Mouse (Mus musculus) megakaryocyte, adult 5-6 weeks (primary cell): ENCODE measurements around the gene Cds1. TPM values are rescaled to one million over a fixed set of nuclear protein-coding genes. Genes with fewer than 3 reads are reported as not detected.
A peak's percentile ranks its signal among the peaks of the same experiment; 100 is the strongest.
"Not testable (repeated sequence)": the region's sequence is repeated elsewhere in the genome, so short reads cannot be mapped to it uniquely, and the experiment has no call there.

Experiments
- ATAC-seq: 2 replicates; pipeline ENCODE4 v1.8.0; 2016; ENCODE audit warnings: mild to moderate bottlenecking, inconsistent platforms; ENCODE audit not compliant: poor library complexity, severe bottlenecking
- total RNA-seq, 2 experiments: library from RNA; stranded (forward) in 1 of 2; stranded (reverse) in 1 of 2; fragments of 153-499, 151-499 nt in 1 of 2; fragments of 221-1000, 200-1000 nt in 1 of 2; gene quantifications; 2 replicates each; pipeline versions ENCODE4 v1.2.3 to v1.2.4; 2015 to 2017

Gene Cds1
- total RNA-seq, 2 experiments from 2014 or later = 6.8 to 10.2 TPM

GRCm38 (mm10) chr5:101825111-101825911 is 60.4 kb downstream of the Cds1 start:
- no peak for ATAC-seq

DNA sequence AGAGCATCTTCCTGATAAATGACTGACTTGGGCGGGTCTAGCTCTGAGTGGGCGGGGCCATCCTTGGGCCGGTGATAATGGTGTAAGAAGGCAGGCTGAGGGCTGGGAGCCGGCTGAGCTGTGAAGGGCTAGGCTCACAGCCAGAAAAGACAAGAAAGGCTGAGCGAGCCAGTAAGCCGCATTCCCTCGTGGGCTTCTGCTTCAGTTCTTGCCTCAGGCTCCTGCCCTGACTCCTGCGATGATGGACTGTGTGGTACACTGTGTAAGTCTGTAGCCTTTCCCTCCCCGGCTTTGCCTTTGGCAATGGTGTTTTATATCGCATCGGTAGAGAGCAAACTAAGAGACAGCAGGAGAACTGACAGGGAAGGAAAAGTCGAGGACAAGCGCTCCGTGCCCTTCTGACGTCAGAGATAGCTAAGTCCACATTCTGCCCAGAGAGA is 61.6 kb downstream of the Cds1 start:
- peak; percentile 69 for ATAC-seq

DNA sequence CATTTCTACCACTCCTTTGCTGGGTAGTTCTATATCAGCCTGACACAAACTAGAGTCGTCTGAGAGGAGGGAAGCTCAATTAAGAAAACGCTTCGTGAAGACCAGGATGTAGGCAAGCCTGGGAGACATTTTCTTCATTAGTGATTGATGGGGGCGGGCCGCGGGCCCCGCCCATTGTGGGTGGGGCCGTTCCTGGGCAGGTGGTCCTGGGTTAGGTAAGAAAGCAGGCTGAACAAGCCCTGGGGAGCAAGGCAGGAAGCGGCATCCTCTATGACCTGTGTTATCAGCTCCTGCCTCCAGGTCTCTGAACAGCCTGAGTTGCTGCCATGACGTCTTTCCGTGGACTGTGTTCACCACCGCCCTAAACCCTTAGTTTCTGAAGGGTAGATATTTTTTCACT is 62.5 kb downstream of the Cds1 start:
- no peak for ATAC-seq

- no peak for ATAC-seq
Observed at GRCm38 (mm10) chr5:101828932-101829331, 64.0 kb downstream of the Cds1 start.

- no peak for ATAC-seq
Observed at GRCm38 (mm10) chr5:101830180-101830579, 65.2 kb downstream of the Cds1 start.

DNA sequence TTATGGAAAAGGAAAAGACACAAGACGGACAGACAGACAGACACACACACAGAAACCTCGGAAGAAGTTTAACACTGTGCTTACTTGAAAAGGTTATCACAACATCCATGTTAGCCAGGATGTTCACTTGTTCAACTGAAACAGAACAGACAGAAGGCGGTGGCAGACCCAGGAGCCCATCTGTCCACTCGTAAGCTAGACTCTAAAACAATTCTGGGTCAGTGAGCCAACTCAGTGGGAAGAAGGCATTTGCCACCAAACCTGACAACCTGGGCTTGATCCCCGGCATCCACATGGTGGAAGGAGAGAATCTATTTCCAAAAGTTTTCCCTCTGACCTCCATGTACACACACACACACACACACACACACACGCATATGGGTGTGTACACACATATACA is 67.1 kb downstream of the Cds1 start:
- ATAC-seq = no peak

DNA sequence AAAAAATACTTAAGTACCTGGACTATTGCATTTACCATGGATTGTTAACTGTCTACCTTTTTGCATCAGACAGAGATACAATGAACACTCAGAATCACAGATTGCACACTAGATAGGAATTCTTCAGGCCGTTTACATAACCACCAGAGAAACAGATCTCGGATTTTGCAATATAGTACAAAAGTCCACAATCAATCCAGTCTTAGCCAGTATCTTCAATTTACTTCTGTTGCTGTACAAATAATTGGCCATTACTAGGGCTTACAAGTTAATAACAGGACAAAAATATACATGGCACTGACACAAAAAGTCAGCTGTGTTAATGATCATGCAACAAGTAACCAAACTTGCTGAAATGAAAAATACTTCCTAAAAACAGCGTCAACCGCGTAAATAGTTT is 68.1 kb downstream of the Cds1 start:
- no peak for ATAC-seq

GRCm38 (mm10) chr5:101833875-101834274 is 68.9 kb downstream of the Cds1 start:
- no peak for ATAC-seq

GRCm38 (mm10) chr5:101836221-101836620 is 71.3 kb downstream of the Cds1 start:
- ATAC-seq = no peak

GRCm38 (mm10) chr5:101837605-101838004 is 72.7 kb downstream of the Cds1 start:
- ATAC-seq = not testable (repeated sequence)

- ATAC-seq = no peak
Observed at GRCm38 (mm10) chr5:101840476-101840875, 75.5 kb downstream of the Cds1 start.

GRCm38 (mm10) chr5:101845011-101845410 is 80.1 kb downstream of the Cds1 start:
- no peak for ATAC-seq

GRCm38 (mm10) chr5:101845930-101846329 is 81.0 kb downstream of the Cds1 start:
- ATAC-seq = no peak

DNA sequence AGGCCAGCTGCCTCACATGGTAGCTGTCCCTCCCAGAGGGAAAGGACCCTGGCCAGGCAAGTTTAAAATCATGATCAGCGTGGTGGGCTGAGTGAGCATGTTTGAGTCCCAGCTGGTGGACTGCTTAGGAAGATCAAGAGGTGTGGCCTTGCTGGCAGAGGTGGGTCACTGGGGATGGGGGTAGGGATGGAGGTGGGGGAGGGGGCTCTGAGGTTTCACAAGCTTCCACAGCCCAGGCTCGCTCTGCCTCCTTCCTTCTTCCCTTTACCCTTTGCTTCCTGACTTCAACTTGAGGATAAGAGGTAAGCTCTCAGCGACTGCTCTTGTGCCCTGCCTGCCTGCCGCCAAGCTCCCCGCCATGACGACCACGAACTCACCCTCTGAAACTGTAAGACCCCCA is 82.4 kb downstream of the Cds1 start:
- no peak for ATAC-seq

DNA sequence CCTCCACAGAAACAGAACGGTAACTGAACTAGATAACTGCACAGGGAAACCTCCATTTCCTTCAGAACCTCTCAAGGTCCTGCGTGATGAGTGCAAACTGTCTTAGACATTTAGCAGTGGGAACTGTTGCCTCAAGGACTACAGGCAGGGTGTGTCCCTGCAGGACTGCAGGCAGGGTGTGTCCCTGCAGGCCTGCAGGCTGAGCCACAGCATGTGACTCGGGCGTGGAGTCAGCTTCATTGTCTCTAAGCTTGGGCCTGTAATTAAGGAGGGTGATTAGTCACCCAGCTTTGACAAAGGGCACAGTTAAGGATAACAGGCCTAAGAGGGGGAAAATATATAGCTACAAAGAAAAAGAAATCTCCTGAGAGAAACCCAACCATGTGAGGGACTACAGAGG is 82.8 kb downstream of the Cds1 start:
- ATAC-seq = peak; percentile 51; the same call in 1 of the 2 replicates

- no peak for ATAC-seq
Observed at GRCm38 (mm10) chr5:101851133-101851532, 86.2 kb downstream of the Cds1 start.

GRCm38 (mm10) chr5:101852116-101852680 is 87.3 kb downstream of the Cds1 start:
- ATAC-seq = no peak

DNA sequence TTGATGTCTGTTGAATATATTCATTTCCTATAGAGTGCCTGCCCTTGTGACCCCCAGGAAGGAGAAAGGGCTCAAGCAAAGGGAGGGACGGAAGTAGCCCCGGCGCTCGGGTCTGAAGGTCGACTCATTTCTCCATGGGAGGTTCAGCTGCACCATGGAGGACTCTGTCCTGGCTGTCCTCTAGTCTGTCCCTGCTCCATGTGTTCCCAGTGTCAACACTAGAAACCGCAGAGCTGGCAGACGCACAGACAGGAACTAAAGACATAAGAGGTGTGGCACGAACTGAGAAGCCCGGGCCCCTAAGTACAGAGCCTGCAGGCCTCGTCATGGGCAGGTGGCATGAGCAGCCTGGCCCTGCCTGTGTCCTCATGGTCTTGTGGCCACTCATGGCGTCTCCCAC is 89.2 kb downstream of the Cds1 start:
- no peak for ATAC-seq

DNA sequence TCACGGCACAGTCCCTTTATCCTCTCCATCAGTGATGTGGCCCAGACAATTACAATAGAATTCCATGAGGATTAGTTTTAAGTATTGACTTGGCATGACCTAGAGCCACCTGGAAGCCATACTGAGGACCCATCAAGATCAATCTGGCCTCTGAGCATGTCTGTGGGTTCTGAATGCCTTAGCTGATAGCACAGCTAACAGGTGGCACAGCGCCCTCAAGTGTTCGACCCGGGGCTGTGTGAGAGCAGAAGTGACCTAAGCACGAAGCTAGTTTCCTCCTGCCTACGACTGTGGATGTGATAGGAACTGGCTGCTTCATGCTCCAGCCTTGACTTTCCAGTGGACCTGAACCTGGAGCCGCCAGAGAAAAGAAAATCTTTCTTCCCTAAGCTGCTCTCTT is 89.7 kb downstream of the Cds1 start:
- ATAC-seq = no peak; the same call in 1 of the 2 replicates

- no peak for ATAC-seq
Observed at GRCm38 (mm10) chr5:101855475-101855874, 90.5 kb downstream of the Cds1 start.

DNA sequence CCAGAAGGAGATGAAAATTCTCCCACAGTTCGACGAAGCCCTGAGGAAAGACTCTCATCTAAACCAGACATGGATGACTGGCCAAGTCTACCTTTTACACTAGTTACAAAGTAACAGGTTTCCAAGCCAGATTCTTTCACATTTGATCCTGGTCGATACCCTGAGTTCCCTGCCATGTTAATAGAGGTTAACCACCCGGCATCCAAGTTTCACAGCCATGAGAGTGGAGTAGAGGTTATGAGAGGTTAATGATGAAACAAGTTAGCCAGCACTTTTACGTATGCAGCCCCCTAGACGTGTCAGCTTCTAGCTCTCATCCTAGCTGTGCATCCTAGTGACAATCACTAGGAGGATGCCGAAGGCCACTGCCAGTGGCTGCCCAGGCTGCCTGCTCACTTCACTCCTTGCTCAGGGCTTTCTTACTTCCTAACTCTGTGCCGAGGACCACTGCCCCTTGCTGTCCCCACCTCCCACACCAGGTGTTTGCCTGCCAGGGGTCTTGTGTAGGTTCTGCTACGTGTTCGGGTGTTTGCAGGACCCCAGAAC is 94.0 kb downstream of the Cds1 start:
- no peak for ATAC-seq
